Mouse (Mus musculus) stomach, postnatal 0 days (tissue): Measurements from ENCODE around the gene Fntb.

Experiments
- CTCF ChIP-seq: IDR thresholded peaks from 2 replicates; pipeline ENCODE4 v1.5.1; 2016; ENCODE audit warnings: antibody characterized with exemption, low read depth, mild to moderate bottlenecking, moderate library complexity
- EP300 ChIP-seq: optimal IDR thresholded peaks from 2 replicates; pipeline ENCODE3; 2016; ENCODE audit warnings: antibody characterized with exemption

GRCm38 (mm10) chr12:76874826-76875225 lies 109.4 kb downstream of the Fntb start:
- no peak for TF ChIP-seq CTCF
- TF ChIP-seq EP300: no peak
